Mouse (Mus musculus): ENCODE results near the gene Bmt2. TPM values are rescaled to one million over a fixed set of nuclear protein-coding genes. Genes with fewer than 3 reads are reported as not detected.

Gene Bmt2
- polyA plus RNA-seq, 1 experiment: 2.8 TPM

DNA sequence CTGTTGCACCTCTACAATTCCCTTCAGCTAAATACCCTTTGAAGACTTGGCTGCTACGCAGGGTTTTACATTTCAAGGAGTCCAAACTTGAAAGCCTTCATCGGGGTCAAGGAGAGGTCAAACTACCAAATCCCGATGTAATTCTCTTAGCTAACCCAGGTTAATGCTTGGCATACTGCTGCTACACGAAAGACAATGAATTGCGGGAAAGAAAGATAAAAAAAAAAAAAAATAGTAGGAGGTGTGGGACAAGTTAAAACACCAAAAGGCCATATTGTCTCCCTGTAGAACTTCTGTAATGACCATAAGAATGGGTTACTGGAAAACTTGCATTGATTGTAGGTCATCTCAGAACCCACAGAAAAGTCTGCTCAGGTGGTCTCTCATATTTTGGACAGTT, 583 bp upstream of the Bmt2 start:
- peaks cover 37% of the 10 kb centered on the region for H3K79me2 ChIP-seq (ENCODE audit: control insufficient read depth, insufficient read depth)
- no peak overlapping the region for H3ac ChIP-seq (ENCODE audit: control insufficient read depth, insufficient read length)
- no peak for TF ChIP-seq POLR2AphosphoS2 (IDR thresholded peaks at IDR 0.05; ENCODE audit: insufficient read length, low read depth)
- TF ChIP-seq POLR2A (IDR thresholded peaks at IDR 0.05; ENCODE audit: insufficient read length, low read depth): no peak
- no peak for TF ChIP-seq SRF (IDR thresholded peaks at IDR 0.05; ENCODE audit: control insufficient read depth, insufficient read length, low read depth)
- no peak for TF ChIP-seq USF1 (IDR thresholded peaks at IDR 0.05; ENCODE audit: low read depth)
- TF ChIP-seq MYOG (IDR thresholded peaks at IDR 0.05; ENCODE audit: control insufficient read depth in 1 of 3, insufficient read depth in 1 of 3, insufficient read length in 2 of 3, low read depth in 2 of 3): no peak
- no peak for TF ChIP-seq TCF12 (IDR thresholded peaks at IDR 0.05; ENCODE audit: insufficient read depth, poor library complexity, severe bottlenecking)
- no peak for TF ChIP-seq TCF3 (IDR thresholded peaks at IDR 0.05; ENCODE audit: insufficient read length, low read depth)
- TF ChIP-seq E2F4 (IDR thresholded peaks at IDR 0.05; ENCODE audit: insufficient read depth): no peak
- no peak for TF ChIP-seq MYOD1 (IDR thresholded peaks at IDR 0.05; ENCODE audit: control insufficient read depth in 1 of 3, insufficient read length in 2 of 3, low read depth in 2 of 3)
- TF ChIP-seq CEBPB (IDR thresholded peaks at IDR 0.05; ENCODE audit: insufficient read depth, poor library complexity, severe bottlenecking): no peak
- no peak for TF ChIP-seq REST (IDR thresholded peaks at IDR 0.05; ENCODE audit: insufficient read depth, insufficient read length)
- TF ChIP-seq MAX (IDR thresholded peaks at IDR 0.05; ENCODE audit: low read depth): no peak
- H3K4me3 ChIP-seq: peak overlapping the region; percentile 72
- peak overlapping the region; percentile 88 for H3K4me2 ChIP-seq (ENCODE audit: low read depth)
- no peaks in the 10 kb centered on the region for H3K36me3 ChIP-seq (ENCODE audit: control insufficient read depth, insufficient read depth)
- no peaks in the 10 kb centered on the region for H3K27me3 ChIP-seq (ENCODE audit: control insufficient read depth, insufficient read depth, insufficient read length)

DNA sequence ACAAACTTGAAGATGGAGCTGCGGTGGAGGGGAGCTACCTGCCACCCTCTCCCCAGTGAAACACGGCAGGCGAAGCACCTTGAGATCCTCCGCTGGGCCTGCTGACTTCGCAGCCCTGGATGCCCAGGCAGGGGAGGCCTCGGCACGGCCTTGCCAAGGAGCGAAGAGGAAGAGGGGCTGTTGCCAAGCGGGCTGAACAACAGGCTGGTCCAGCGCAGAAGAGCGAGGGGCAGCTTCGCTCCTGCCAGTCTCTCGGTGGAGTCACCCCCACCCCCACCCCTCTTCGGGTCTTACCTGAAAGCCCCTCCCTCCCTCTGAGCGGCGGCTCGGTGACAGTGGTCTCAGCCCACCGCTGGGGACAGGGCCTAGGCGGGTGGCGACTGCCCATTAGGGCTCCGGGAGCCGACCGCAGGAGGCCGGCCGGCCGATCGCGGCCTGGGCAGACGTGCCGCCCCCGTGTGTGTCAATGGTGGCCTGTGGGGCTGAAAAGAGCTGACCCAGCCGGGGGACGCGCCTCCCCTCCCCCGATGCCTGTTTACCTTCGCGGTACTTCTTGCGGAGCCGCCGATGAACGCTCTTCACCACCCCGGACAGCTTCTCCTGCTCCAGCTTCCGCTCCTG, 515 bp downstream of the Bmt2 start:
- Histone ChIP-seq H3K79me2 (ENCODE audit: control insufficient read depth, insufficient read depth) (peaks cover 40% of the 10 kb centered on the region), H3K4me3 (peak overlapping the region; percentile 72), H3K36me3 (ENCODE audit: control insufficient read depth, insufficient read depth) (no peaks in the 10 kb centered on the region)

DNA sequence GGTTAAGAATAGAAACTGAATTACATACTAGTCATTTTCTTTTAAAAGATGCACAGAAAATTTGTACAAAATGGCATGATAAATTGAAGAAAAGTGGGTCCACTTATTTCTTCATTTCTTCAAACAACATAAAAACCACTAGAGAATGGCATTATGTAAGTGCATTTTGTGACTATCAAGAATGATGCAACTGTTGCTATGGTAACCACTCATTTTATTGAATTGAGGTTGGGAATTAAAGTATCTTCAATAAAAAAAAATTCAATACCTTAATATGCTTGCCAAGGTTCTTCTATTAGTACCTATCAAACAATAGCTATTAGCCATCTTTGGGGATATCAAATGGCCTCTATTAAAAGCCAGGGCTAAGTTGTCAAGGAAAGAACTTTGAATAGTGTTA, 1.6 kb downstream of the Bmt2 start:
- Histone ChIP-seq H3K4me2 (ENCODE audit: low read depth) (peak overlapping the region; percentile 94), H3K36me3 (ENCODE audit: control insufficient read depth, insufficient read depth) (no peaks in the 10 kb centered on the region), H3ac (ENCODE audit: control insufficient read depth, insufficient read length) (no peak overlapping the region), H3K79me2 (ENCODE audit: control insufficient read depth, insufficient read depth) (peaks cover 41% of the 10 kb centered on the region), H3K27me3 (ENCODE audit: control insufficient read depth, insufficient read depth, insufficient read length) (no peaks in the 10 kb centered on the region), H3K4me3 (peak overlapping the region; percentile 72)
- no peak for TF ChIP-seq CEBPB (IDR thresholded peaks at IDR 0.05; ENCODE audit: insufficient read depth, poor library complexity, severe bottlenecking)
- no peak for TF ChIP-seq REST (IDR thresholded peaks at IDR 0.05; ENCODE audit: insufficient read depth, insufficient read length)
- TF ChIP-seq POLR2A (IDR thresholded peaks at IDR 0.05; ENCODE audit: insufficient read length, low read depth): no peak
- no peak for TF ChIP-seq MYOG (IDR thresholded peaks at IDR 0.05; ENCODE audit: control insufficient read depth in 1 of 3, insufficient read depth in 1 of 3, insufficient read length in 2 of 3, low read depth in 2 of 3)
- no peak for TF ChIP-seq E2F4 (IDR thresholded peaks at IDR 0.05; ENCODE audit: insufficient read depth)
- TF ChIP-seq POLR2AphosphoS2 (IDR thresholded peaks at IDR 0.05; ENCODE audit: insufficient read length, low read depth): no peak
- TF ChIP-seq TCF3 (IDR thresholded peaks at IDR 0.05; ENCODE audit: insufficient read length, low read depth): no peak
- TF ChIP-seq MYOD1 (IDR thresholded peaks at IDR 0.05; ENCODE audit: control insufficient read depth in 1 of 3, insufficient read length in 2 of 3, low read depth in 2 of 3): no peak
- TF ChIP-seq MAX (IDR thresholded peaks at IDR 0.05; ENCODE audit: low read depth): no peak
- TF ChIP-seq SRF (IDR thresholded peaks at IDR 0.05; ENCODE audit: control insufficient read depth, insufficient read length, low read depth): no peak
- no peak for TF ChIP-seq TCF12 (IDR thresholded peaks at IDR 0.05; ENCODE audit: insufficient read depth, poor library complexity, severe bottlenecking)
- no peak for TF ChIP-seq USF1 (IDR thresholded peaks at IDR 0.05; ENCODE audit: low read depth)

More for the DNA sequence above, 515 bp downstream of the Bmt2 start:
- H3K4me2 ChIP-seq (ENCODE audit: low read depth): peak overlapping the region; percentile 94
- TF ChIP-seq MYOD1 (IDR thresholded peaks at IDR 0.05; ENCODE audit: control insufficient read depth in 1 of 3, insufficient read length in 2 of 3, low read depth in 2 of 3) (peak in 1 of 3 experiments; percentile 16), CEBPB (IDR thresholded peaks at IDR 0.05; ENCODE audit: insufficient read depth, poor library complexity, severe bottlenecking) (no peak)
- peak overlapping the region; percentile 79 for H3ac ChIP-seq (ENCODE audit: control insufficient read depth, insufficient read length)
- H3K27me3 ChIP-seq (ENCODE audit: control insufficient read depth, insufficient read depth, insufficient read length): no peaks in the 10 kb centered on the region

DNA sequence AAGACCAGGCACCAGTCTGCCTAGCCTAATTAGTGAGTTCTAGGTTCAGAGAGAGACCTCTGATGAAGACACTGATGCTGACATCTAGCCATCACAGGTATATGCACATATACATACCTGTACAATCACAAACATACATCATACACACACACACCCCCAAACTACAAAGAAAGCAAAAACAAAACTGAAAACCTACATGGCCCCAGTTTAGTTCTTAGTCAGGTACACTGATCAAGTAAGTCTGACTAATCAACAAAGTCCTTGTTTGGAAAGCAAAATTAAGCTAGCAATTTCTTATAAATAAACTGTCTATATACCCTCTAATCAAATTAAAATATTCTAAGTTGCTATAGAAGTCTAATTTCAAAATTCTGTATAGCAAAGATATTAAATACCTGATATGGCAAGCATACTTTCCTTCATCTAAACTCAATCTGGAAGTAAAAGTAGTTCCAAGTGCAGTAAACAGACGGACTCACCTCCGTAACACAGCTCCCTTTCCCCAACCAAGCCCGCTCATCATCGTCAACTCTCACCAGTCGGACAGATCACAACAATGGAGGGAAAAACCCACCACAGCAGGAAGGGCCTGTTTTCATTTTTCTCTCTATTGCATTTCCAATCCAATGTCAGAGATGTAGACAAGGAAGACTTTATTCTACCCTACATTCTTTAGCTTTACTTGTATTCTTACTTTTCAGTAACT, 3.0 kb downstream of the Bmt2 start:
- Histone ChIP-seq H3K4me3 (no peak overlapping the region), H3K4me2 (ENCODE audit: low read depth) (no peak overlapping the region), H3K27me3 (ENCODE audit: control insufficient read depth, insufficient read depth, insufficient read length) (no peaks in the 10 kb centered on the region), H3K79me2 (ENCODE audit: control insufficient read depth, insufficient read depth) (peaks cover 48% of the 10 kb centered on the region), H3K36me3 (ENCODE audit: control insufficient read depth, insufficient read depth) (no peaks in the 10 kb centered on the region), H3ac (ENCODE audit: control insufficient read depth, insufficient read length) (no peak overlapping the region)
- TF ChIP-seq POLR2A (IDR thresholded peaks at IDR 0.05; ENCODE audit: insufficient read length, low read depth) (no peak), TCF3 (IDR thresholded peaks at IDR 0.05; ENCODE audit: insufficient read length, low read depth) (no peak), MYOD1 (IDR thresholded peaks at IDR 0.05; ENCODE audit: control insufficient read depth in 1 of 3, insufficient read length in 2 of 3, low read depth in 2 of 3) (no peak), E2F4 (IDR thresholded peaks at IDR 0.05; ENCODE audit: insufficient read depth) (no peak), USF1 (IDR thresholded peaks at IDR 0.05; ENCODE audit: low read depth) (no peak), CEBPB (IDR thresholded peaks at IDR 0.05; ENCODE audit: insufficient read depth, poor library complexity, severe bottlenecking) (no peak), MYOG (IDR thresholded peaks at IDR 0.05; ENCODE audit: control insufficient read depth in 1 of 3, insufficient read depth in 1 of 3, insufficient read length in 2 of 3, low read depth in 2 of 3) (no peak), SRF (IDR thresholded peaks at IDR 0.05; ENCODE audit: control insufficient read depth, insufficient read length, low read depth) (no peak), POLR2AphosphoS2 (IDR thresholded peaks at IDR 0.05; ENCODE audit: insufficient read length, low read depth) (no peak), MAX (IDR thresholded peaks at IDR 0.05; ENCODE audit: low read depth) (no peak), REST (IDR thresholded peaks at IDR 0.05; ENCODE audit: insufficient read depth, insufficient read length) (no peak), TCF12 (IDR thresholded peaks at IDR 0.05; ENCODE audit: insufficient read depth, poor library complexity, severe bottlenecking) (no peak)

Measured in myocyte (in vitro differentiated cells).